Mouse (Mus musculus): Measurements from ENCODE around the gene Krtap10-10.

Krtap10-10 gene

DNA sequence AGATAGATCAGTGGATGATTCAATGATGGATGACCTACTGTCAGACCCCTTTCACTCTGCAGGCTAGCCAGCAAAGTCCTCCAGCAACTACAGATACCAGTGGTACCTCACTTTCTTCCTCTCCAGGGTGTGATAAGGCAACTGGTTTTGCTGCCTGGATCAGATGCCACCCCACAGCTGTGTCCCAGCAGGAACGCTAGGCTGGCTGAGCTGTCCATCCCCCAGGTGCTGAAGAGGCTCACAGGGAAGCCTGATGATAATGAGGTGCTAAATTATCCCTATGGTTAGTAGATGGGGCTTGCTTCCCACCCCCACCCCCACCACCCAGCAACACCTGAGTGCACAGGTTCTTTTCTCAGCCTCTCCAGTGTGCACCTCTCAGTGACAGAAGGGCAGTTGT, 31.8 kb downstream of the Krtap10-10 start:
- DNase-seq (ENCODE audit: low read depth, low spot score): no peak

DNA sequence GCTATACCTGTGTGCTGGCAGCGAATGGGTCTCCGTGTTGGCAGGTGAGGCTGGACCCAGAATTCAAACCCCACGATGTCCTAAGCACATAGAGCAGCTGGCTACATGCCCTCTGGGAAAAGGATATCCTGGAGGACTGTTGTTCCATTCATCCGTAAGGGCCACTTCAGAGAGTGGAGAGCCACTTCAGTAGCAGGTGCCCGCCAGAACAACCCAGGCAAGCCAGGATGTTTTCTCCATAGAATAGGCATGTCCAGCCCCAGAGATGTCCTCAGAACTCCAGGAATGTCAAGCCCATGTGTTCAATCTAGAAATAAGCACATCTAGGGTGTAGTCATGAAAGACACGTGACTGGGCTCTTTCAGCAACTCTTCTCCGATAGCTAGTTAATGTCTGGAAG, 33.9 kb downstream of the Krtap10-10 start:
- DNase-seq (ENCODE audit: low read depth, low spot score): no peak

DNA sequence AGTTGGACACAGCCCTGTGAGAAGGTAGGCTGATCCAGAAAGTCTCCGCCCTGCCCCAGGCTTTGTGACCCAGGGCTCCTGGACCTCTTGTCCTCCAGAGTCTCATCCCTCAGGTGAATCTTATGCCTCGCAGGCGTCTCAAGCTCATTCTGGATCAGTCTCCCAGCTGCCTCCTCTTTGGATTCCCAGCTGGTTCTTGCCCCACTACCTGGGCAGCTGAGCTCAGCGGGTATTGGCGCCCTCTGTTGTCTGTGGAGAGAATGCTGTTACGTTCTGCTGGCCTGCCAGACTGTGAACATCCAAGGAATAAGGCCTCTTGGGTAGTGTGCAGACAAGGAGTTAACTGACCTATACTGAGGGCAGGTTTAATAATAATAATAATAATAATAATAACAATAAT, 43.2 kb downstream of the Krtap10-10 start:
- no peak for DNase-seq (ENCODE audit: low read depth, low spot score)

DNA sequence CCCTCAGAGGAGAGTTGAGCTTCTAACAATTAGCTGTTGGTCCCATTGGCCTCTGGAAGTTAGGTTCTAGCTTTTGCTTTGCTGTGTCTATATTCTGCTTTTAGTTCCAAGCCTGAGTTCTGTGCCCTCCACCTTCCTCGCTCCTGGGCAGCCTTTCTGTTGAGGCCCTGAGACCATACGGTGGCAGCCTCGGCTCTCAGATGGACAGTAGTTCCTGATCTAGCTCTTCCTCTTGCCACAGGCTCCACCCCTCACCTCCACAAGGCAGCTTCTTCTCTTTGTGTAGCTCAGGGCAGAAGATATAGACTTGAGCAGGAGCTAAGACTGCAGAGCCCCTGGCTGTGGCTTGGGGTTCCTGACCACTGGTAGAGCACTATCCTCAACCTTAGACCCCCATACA, 44.6 kb downstream of the Krtap10-10 start:
- no peak for DNase-seq (ENCODE audit: low read depth, low spot score)

DNA sequence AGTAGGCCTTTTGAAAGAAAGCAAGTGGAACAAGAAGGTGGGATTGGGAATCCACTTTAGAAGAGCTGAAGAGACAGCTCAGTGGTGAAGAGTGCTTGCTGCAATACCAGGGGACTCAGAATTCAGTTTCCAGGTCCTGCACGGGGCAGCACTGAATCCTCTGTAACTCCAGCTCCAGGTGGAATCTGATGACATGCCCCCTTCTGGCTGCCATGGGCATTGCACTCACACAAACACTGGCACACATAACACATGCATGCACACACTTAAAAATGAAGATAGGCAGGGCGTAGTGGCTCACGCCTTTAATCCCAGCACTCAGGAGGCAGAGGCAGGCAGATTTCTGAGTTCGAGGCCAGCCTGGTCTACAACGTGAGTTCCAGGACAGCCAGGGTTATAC, 46.8 kb downstream of the Krtap10-10 start:
- DNase-seq (ENCODE audit: low read depth, low spot score): no peak

DNA sequence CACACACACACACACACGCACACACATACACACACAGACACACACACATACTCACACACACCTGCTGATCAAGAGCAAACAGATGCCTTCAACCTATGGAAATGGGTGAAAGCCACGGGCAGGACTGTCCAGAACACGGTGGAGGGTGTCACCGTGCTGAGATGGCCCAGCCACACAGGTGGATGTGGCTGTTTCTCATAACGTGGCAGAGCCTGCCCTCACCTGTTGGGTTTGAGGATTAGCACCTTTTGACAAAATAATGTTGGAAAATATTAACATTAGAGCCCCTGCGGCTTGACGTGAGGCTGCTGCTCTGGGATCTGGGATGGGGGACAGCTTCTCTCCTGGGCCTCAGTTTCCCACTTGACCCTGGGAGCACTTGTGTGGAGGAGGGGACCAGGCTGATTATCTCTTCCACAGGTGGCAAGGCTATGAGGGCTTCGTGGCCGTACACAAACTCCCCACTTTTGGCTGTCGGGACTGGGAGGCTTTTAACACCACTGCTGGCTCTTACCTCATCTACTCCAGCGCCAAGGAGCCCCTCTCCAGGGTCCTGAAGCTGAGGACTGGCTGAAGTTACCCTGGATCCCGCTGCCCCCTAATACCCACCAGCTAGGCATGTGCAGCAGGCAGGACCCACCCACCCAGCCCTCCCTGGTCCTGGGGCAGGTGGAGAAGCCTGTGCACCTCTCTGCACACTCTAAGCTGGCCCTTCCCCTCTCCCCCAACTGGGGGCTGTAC, 50.4 kb downstream of the Krtap10-10 start:
- no peak for DNase-seq (ENCODE audit: low read depth, low spot score)

All from retina, adult 2 months (tissue).